Mouse (Mus musculus) ES-Bruce4 (cell line): ENCODE measurements around the gene Rxrb. TPM values are rescaled to one million over a fixed set of nuclear protein-coding genes. Genes with fewer than 3 reads are reported as not detected.
A peak's percentile ranks its signal among the peaks of the same experiment; 100 is the strongest.

Experiments
- H3K27ac ChIP-seq: 2 replicates; pipeline ENCODE4 v1.5.1; 2012; ENCODE audit warnings: low read length, inconsistent platforms; ENCODE audit not compliant: insufficient read depth
- H3K27me3 ChIP-seq: 2 replicates; pipeline ENCODE4 v1.6.1; 2012; ENCODE audit warnings: mild to moderate bottlenecking, low read length, inconsistent platforms; ENCODE audit not compliant: control insufficient read depth, poor library complexity, insufficient read depth, severe bottlenecking
- H3K36me3 ChIP-seq: 2 replicates; pipeline ENCODE4 v1.6.1; 2012; ENCODE audit warnings: inconsistent platforms, mild to moderate bottlenecking, low read length, moderate library complexity; ENCODE audit not compliant: control insufficient read depth, poor library complexity, insufficient read depth, severe bottlenecking
- H3K4me1 ChIP-seq: one replicate; pipeline ENCODE4 v1.8.1; 2011; ENCODE audit warnings: low read length; ENCODE audit not compliant: control insufficient read depth, insufficient read depth
- H3K4me3 ChIP-seq: 2 replicates; pipeline ENCODE4 v1.5.1; 2011; ENCODE audit warnings: low read depth, mild to moderate bottlenecking, low read length
- H3K9ac ChIP-seq: 2 replicates; pipeline ENCODE4 v1.6.1; 2012; ENCODE audit warnings: low read depth, mild to moderate bottlenecking, inconsistent platforms; ENCODE audit not compliant: poor library complexity, severe bottlenecking
- H3K9me3 ChIP-seq: replicated peaks from 2 replicates; pipeline ENCODE4 v1.6.1; 2012; ENCODE audit warnings: mild to moderate bottlenecking, low read length, inconsistent platforms; ENCODE audit not compliant: control insufficient read depth, poor library complexity, insufficient read depth, severe bottlenecking
- CTCF ChIP-seq: IDR thresholded peaks from one replicate; pipeline ENCODE4 v1.8.1; 2011; ENCODE audit warnings: low read depth, low read length
- EP300 ChIP-seq: IDR thresholded peaks from 2 replicates; pipeline ENCODE4 v1.6.1; 2011; ENCODE audit warnings: low read depth, low read length; ENCODE audit not compliant: insufficient read depth
- POLR2A ChIP-seq: IDR thresholded peaks from one replicate; pipeline ENCODE4 v1.8.1; 2011; ENCODE audit warnings: low read length; ENCODE audit not compliant: insufficient read depth
- polyA plus RNA-seq: library from polyadenylated mRNA; stranded (reverse); fragments of >200 nt; gene quantifications from 2 replicates; pipeline ENCODE4 v1.2.4, GENCODE M21; 2011; ENCODE audit warnings: low read depth; ENCODE audit not compliant: missing spikeins, insufficient read depth, insufficient read length

The Rxrb gene
- polyA plus RNA-seq, 1 experiment = 38.2 TPM

- no peaks in the 10 kb centered on the region for H3K4me1 ChIP-seq
- TF ChIP-seq EP300 = no peak
- TF ChIP-seq POLR2A = no peak
- no peak for TF ChIP-seq CTCF
- no peaks in the 10 kb centered on the region for H3K36me3 ChIP-seq
- no peak overlapping the region for H3K27ac ChIP-seq
- peaks cover 21% of the 10 kb centered on the region for H3K9me3 ChIP-seq
- H3K4me3 ChIP-seq = no peak overlapping the region
- H3K9ac ChIP-seq = no peak overlapping the region
- no peaks in the 10 kb centered on the region for H3K27me3 ChIP-seq
These were observed 18.2 kb upstream of the Rxrb start for GRCm38 (mm10) chr17:34013436-34013835.

- H3K4me1 ChIP-seq = peaks cover 5% of the 10 kb centered on the region
- H3K9ac ChIP-seq = peak overlapping the region; percentile 50; the same call in 1 of the 2 replicates
- no peaks in the 10 kb centered on the region for H3K36me3 ChIP-seq
- H3K27ac ChIP-seq = no peak overlapping the region
- no peaks in the 10 kb centered on the region for H3K27me3 ChIP-seq
- no peak for TF ChIP-seq EP300
- TF ChIP-seq CTCF = no peak
- no peak for TF ChIP-seq POLR2A
- H3K4me3 ChIP-seq = no peak overlapping the region
- peaks cover 21% of the 10 kb centered on the region for H3K9me3 ChIP-seq
These were observed 9.8 kb upstream of the Rxrb start for GRCm38 (mm10) chr17:34021539-34022413.

- H3K9ac ChIP-seq = peak overlapping the region; percentile 50; the same call in 1 of the 2 replicates
- no peak for TF ChIP-seq CTCF
- TF ChIP-seq POLR2A = no peak
- TF ChIP-seq EP300 = no peak
- no peaks in the 10 kb centered on the region for H3K27me3 ChIP-seq
- peaks cover 8% of the 10 kb centered on the region for H3K4me1 ChIP-seq
- no peak overlapping the region for H3K27ac ChIP-seq
- no peaks in the 10 kb centered on the region for H3K36me3 ChIP-seq
- no peak overlapping the region for H3K4me3 ChIP-seq
- H3K9me3 ChIP-seq = peaks cover 19% of the 10 kb centered on the region
These were observed 9.2 kb upstream of the Rxrb start for GRCm38 (mm10) chr17:34022414-34022783.

GRCm38 (mm10) chr17:34022987-34023386 is 8.6 kb upstream of the Rxrb start:
- TF ChIP-seq POLR2A (no peak), CTCF (no peak), EP300 (no peak)
- no peak overlapping the region for H3K27ac ChIP-seq
- H3K4me1 ChIP-seq = peaks cover 8% of the 10 kb centered on the region
- peak overlapping the region; percentile 50; the same call in 1 of the 2 replicates for H3K9ac ChIP-seq
- no peaks in the 10 kb centered on the region for H3K27me3 ChIP-seq
- peaks cover 19% of the 10 kb centered on the region for H3K9me3 ChIP-seq
- H3K4me3 ChIP-seq = peak overlapping the region; percentile 18
- no peaks in the 10 kb centered on the region for H3K36me3 ChIP-seq

GRCm38 (mm10) chr17:34023678-34024077 is 7.9 kb upstream of the Rxrb start:
- Histone ChIP-seq H3K9me3 (peaks cover 16% of the 10 kb centered on the region), H3K4me1 (peaks cover 8% of the 10 kb centered on the region), H3K27me3 (no peaks in the 10 kb centered on the region), H3K36me3 (peaks cover 4% of the 10 kb centered on the region; the same call in 1 of the 2 replicates), H3K4me3 (peak overlapping the region; percentile 74; the same call in 1 of the 2 replicates), H3K9ac (peak overlapping the region; percentile 92; the same call in 1 of the 2 replicates), H3K27ac (no peak overlapping the region)
- no peak for TF ChIP-seq CTCF
- no peak for TF ChIP-seq EP300
- no peak for TF ChIP-seq POLR2A

GRCm38 (mm10) chr17:34024317-34024821 is 7.2 kb upstream of the Rxrb start, which contains the start of gene Ring1:
TSS of gene Ring1 (minus strand) at chr17:34024680.
- H3K27me3 ChIP-seq = no peaks in the 10 kb centered on the region
- peak within 1 kb of the TSS; percentile 74 for H3K4me3 ChIP-seq
- H3K36me3 ChIP-seq = peaks cover 11% of the 10 kb centered on the region
- TF ChIP-seq EP300 (no peak), CTCF (no peak), POLR2A (peak; percentile 9)
- H3K9me3 ChIP-seq = peaks cover 12% of the 10 kb centered on the region
- H3K27ac ChIP-seq = no peak within 1 kb of the TSS
- H3K9ac ChIP-seq = peak within 1 kb of the TSS; percentile 92
- peaks cover 8% of the 10 kb centered on the region for H3K4me1 ChIP-seq
